Mouse (Mus musculus): ENCODE data around the gene Snx32. TPM values are rescaled to one million over a fixed set of nuclear protein-coding genes. Genes with fewer than 3 reads are reported as not detected.
"Not testable (repeated sequence)": the region's sequence is repeated elsewhere in the genome, so short reads cannot be mapped to it uniquely, and the experiment has no call there.

The Snx32 gene
- polyA plus RNA-seq, 1 experiment: 1.3 TPM

DNA sequence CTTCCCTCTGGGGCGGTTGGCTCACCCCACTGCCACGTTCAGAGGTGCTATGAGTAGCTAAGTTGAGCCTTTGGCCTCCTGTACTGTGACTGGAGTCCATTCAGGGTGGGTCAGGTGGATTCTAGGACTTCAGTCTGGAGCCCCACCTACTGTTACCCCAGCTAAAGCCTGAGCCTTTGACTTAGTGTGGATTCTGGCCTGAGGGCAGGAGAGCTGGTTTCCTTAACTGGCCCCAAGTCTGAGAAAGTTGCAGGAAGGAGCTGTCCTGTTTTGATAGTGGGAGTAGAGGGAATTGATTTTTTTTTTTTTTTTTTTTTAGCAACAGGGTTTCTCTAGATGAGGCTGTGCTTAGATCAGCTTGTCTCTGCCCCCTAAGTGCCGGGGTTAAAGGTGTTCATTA is 16.0 kb downstream of the Snx32 start:
- H3K9me3 ChIP-seq (ENCODE audit: control insufficient read depth, low read length): no peaks in the 10 kb centered on the region
- no peak for TF ChIP-seq GATA1 (IDR thresholded peaks at IDR 0.05; ENCODE audit: low read length)
- TF ChIP-seq TAL1 (IDR thresholded peaks at IDR 0.05; ENCODE audit: low read length): no peak
- no peak overlapping the region for H3K4me3 ChIP-seq (replicated peaks)
- peaks cover 38% of the 10 kb centered on the region for H3K4me1 ChIP-seq (ENCODE audit: control insufficient read depth)
- no peaks in the 10 kb centered on the region for H3K27me3 ChIP-seq (ENCODE audit: control insufficient read depth)
- peaks cover 73% of the 10 kb centered on the region for H3K36me3 ChIP-seq (ENCODE audit: control insufficient read depth)

GRCm38 (mm10) chr19:5493301-5493721 is 17.0 kb downstream of the Snx32 start:
- Histone ChIP-seq H3K4me1 (ENCODE audit: control insufficient read depth) (peaks cover 48% of the 10 kb centered on the region), H3K36me3 (ENCODE audit: control insufficient read depth) (peaks cover 66% of the 10 kb centered on the region)
- not testable (repeated sequence) for H3K9me3 ChIP-seq (ENCODE audit: control insufficient read depth, low read length); H3K4me3 ChIP-seq (replicated peaks); H3K27me3 ChIP-seq (ENCODE audit: control insufficient read depth)

DNA sequence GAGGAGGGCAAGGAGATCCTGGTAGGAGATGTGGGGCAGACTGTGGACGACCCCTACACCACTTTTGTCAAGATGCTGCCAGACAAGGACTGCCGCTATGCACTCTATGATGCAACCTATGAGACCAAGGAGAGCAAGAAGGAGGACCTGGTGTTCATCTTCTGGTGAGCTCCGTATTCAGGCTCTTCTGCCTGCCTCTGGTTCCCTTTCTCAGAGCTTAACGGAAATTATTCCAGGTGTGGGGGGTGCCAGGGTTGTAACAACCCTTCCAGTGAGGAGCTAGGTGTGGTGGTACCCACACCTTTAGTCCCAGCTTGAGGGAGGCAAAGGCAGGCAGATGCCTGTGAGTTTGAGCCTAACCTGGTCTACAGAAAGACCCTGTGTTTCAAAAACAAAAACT is 17.7 kb downstream of the Snx32 start:
- Histone ChIP-seq H3K4me3 (replicated peaks) (no peak overlapping the region), H3K36me3 (ENCODE audit: control insufficient read depth) (peaks cover 59% of the 10 kb centered on the region), H3K27me3 (ENCODE audit: control insufficient read depth) (no peaks in the 10 kb centered on the region), H3K9me3 (ENCODE audit: control insufficient read depth, low read length) (no peaks in the 10 kb centered on the region), H3K4me1 (ENCODE audit: control insufficient read depth) (peaks cover 55% of the 10 kb centered on the region)
- TF ChIP-seq TAL1 (IDR thresholded peaks at IDR 0.05; ENCODE audit: low read length) (no peak), GATA1 (IDR thresholded peaks at IDR 0.05; ENCODE audit: low read length) (no peak)

- TF ChIP-seq GATA1 (IDR thresholded peaks at IDR 0.05; ENCODE audit: low read length): no peak
- no peak for TF ChIP-seq TAL1 (IDR thresholded peaks at IDR 0.05; ENCODE audit: low read length)
- Histone ChIP-seq H3K4me3 (replicated peaks) (peak overlapping the region; percentile 99), H3K27me3 (ENCODE audit: control insufficient read depth) (no peaks in the 10 kb centered on the region), H3K4me1 (ENCODE audit: control insufficient read depth) (peaks cover 70% of the 10 kb centered on the region), H3K36me3 (ENCODE audit: control insufficient read depth) (peaks cover 52% of the 10 kb centered on the region), H3K9me3 (ENCODE audit: control insufficient read depth, low read length) (no peaks in the 10 kb centered on the region)
Measured at GRCm38 (mm10) chr19:5490898-5491708, 19.2 kb downstream of the Snx32 start.

DNA sequence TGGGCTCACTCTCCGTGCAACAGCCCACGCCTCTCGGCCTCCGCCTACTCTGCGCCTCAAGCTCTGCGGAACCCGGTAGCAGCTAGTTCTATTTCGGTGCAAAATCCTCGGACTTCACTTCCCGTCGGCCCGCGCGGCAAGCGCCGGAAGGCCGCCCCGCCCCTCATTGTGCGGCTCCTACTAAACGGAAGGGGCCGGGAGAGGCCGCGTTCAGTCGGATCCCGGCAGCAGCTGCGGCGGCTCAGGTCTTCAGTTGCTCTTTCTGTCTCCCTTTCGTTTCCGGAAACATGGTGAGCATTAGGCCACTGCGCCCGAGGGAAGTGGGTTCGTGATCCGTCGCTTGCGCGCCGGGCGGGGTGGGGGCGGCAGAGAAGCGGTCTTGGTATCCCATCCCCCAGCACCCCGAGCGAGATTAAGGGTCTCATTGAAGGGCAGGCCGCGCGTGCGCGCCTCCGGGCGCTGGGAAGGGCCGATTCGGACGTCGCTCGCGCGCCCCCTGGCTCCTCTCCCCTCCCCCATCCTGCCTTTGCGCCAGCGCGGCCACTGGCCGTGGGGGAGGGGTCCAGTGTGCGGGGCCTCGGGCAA is 19.9 kb downstream of the Snx32 start, which contains the start of gene Cfl1:
Gene Cfl1, plus strand, starts transcription at position 143 of the 585 bp plus-strand sequence.
- Histone ChIP-seq H3K27me3 (ENCODE audit: control insufficient read depth) (no peaks in the 10 kb centered on the region), H3K9me3 (ENCODE audit: control insufficient read depth, low read length) (no peaks in the 10 kb centered on the region), H3K4me1 (ENCODE audit: control insufficient read depth) (peaks cover 74% of the 10 kb centered on the region), H3K4me3 (replicated peaks) (peak within 1 kb of the TSS; percentile 99), H3K36me3 (ENCODE audit: control insufficient read depth) (peaks cover 52% of the 10 kb centered on the region)
- TF ChIP-seq GATA1 (IDR thresholded peaks at IDR 0.05; ENCODE audit: low read length) (no peak), TAL1 (IDR thresholded peaks at IDR 0.05; ENCODE audit: low read length) (no peak)

GRCm38 (mm10) chr19:5489721-5490120 is 20.6 kb downstream of the Snx32 start:
- H3K27me3 ChIP-seq (ENCODE audit: control insufficient read depth); H3K9me3 ChIP-seq (ENCODE audit: control insufficient read depth, low read length): not testable (repeated sequence)
- Histone ChIP-seq H3K4me1 (ENCODE audit: control insufficient read depth) (peaks cover 71% of the 10 kb centered on the region), H3K4me3 (replicated peaks) (peak overlapping the region; percentile 99), H3K36me3 (ENCODE audit: control insufficient read depth) (peaks cover 53% of the 10 kb centered on the region)

DNA sequence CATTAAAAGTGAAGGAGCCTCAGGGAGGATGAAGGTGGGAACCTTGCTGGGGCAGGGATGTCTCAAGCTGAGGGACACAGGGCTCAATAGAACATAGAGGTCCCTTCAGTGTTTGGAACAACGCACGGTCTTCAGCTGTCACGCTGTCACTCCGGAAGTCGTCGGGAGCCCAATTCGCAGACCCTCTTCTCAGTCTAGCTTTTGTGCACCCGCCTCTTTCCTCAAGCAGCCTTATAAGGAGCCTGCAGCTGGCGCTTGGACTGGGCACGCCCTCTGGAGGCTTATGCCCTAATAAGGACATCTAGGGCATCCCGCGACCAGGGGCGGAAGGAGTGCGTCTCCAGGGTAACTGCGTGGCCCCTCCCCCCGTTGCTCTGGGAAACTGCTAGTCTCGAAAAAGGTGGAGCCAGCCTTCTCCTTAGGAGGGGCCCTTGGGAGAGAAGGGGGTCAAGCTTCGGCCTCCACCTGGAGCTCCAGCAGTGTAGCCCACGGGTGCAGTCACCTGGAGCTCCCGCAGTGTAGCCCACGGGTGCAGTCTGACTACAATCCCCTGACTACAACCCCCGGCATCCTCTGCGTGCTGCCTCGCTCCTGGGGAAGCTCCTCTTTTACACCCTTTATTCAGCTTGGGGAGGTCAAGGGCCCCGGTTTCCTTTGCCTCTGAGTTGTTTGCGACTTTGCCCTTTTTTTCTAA is 21.3 kb downstream of the Snx32 start:
- peaks cover 71% of the 10 kb centered on the region for H3K4me1 ChIP-seq (ENCODE audit: control insufficient read depth)

DNA sequence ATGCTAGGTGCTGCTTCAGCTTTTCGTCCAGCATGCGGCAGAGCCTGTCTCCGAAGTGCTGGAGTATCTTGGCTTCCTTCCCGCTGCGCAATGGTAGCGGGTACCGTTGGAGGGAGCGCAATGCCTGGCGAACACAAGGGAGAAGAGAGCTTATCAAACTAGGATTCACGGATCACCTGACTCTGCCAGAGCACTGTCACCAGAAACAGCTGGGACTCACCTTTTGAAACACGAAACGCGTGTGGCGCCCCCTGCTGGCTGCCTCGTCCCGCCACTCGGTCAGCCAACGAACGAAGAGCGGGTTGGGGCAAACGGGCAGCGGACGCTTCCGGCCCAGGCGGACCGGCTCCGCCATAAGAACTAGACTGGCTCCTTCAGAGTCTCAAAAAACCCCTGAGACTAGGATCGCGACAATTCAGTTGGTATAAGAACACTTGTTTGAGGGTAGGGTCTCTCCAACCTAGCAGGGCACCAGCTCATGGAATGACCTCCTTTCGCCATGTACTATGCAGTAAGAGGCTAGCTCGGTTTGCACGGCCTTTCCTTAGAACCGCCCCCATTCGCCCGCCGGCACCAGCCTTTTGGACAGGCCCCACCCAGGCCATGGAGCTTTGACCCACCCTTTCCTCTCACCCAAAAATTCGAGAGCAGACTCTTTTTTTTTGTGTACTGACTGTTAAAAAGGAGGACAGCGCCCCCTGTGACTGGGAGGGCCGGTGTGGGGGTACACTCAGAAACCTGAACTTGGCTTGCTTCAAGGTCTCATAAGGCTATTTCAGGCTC is 22.4 kb downstream of the Snx32 start, which contains the start of gene Mus81:
Gene Mus81, minus strand, starts transcription at position 635 of the 783 bp plus-strand sequence.
- Histone ChIP-seq H3K4me1 (ENCODE audit: control insufficient read depth) (peaks cover 78% of the 10 kb centered on the region), H3K9me3 (ENCODE audit: control insufficient read depth, low read length) (no peaks in the 10 kb centered on the region), H3K4me3 (replicated peaks) (peak within 1 kb of the TSS; percentile 66), H3K36me3 (ENCODE audit: control insufficient read depth) (peaks cover 53% of the 10 kb centered on the region), H3K27me3 (ENCODE audit: control insufficient read depth) (no peaks in the 10 kb centered on the region)
- TF ChIP-seq TAL1 (IDR thresholded peaks at IDR 0.05; ENCODE audit: low read length) (no peak), GATA1 (IDR thresholded peaks at IDR 0.05; ENCODE audit: low read length) (no peak; the same call in 1 of the 2 replicates)

More for the DNA sequence above, 21.3 kb downstream of the Snx32 start:
- Histone ChIP-seq H3K9me3 (ENCODE audit: control insufficient read depth, low read length) (no peaks in the 10 kb centered on the region), H3K36me3 (ENCODE audit: control insufficient read depth) (peaks cover 53% of the 10 kb centered on the region), H3K27me3 (ENCODE audit: control insufficient read depth) (no peaks in the 10 kb centered on the region), H3K4me3 (replicated peaks) (peak overlapping the region; percentile 66)
- TF ChIP-seq TAL1 (IDR thresholded peaks at IDR 0.05; ENCODE audit: low read length) (no peak), GATA1 (IDR thresholded peaks at IDR 0.05; ENCODE audit: low read length) (no peak)
